Mouse (Mus musculus): ENCODE results near the gene Sat2.
"Not testable (repeated sequence)": the region's sequence is repeated elsewhere in the genome, so short reads cannot be mapped to it uniquely, and the experiment has no call there.

- not testable (repeated sequence) for TF ChIP-seq CTCF (IDR thresholded peaks at IDR 0.05; ENCODE audit: control insufficient read depth, insufficient read depth, low read length); POLR2A (IDR thresholded peaks at IDR 0.05; ENCODE audit: borderline replicate concordance, control insufficient read depth, low read depth, low read length)
These were observed 7.6 kb upstream of the Sat2 start for GRCm38 (mm10) chr11:69614257-69614588.

Measured in bone marrow, adult 2 months (tissue).